Comparison of ENCODE assay signal across 8 mouse cellular contexts in the genomic region with DNA sequence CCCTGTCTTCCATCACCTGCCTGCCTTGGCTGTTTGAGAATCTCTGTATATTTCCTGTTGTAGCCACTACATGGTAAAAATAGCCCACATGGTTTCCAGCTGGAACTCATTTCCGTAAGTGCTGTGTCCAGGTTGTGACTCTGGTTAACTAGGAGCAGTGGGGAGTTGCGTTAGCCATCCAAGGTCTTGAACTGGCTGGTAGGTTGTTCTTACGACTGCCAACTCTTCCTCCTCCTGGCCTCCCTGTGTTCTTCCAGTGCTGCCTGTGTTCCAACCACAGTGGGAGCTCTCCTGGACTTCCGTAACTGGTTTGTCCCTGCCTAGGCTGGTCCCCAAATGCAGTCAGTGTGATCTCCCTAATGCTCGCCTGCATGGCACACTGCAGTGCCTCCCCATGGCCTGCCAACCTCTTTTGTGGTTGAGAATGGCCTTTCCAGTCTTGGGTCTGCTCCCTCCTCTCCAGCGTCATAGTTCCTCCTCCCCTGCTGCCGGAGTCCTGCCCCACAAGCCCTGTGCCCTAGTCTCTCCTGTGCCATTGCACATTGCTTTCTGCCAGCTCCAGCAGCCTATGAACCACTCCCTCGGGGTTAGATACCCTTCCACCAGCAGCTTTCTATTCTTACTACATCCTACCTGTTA.
A peak's percentile ranks its signal among the peaks of the same experiment; 100 is the strongest.
DNase-seq lines count a peak whose midpoint lies in the region; ATAC-seq and TF ChIP-seq lines count a peak whose summit lies in the region.
"Had no signal": no experiment of that assay in that cellular context is flagged by ENCODE, and none has a peak within 500 bp of the region (broad histone marks: within the 10 kb centered on the region; RNA-seq: fewer than 3 reads in every experiment).

No protein-coding gene starts in this region.

- ATAC-seq in embryonic facial prominence, embryonic 15.5 days (ENCODE audit: insufficient number of reproducible peaks, low FRiP score, low TSS enrichment, low read depth) = peak; percentile 39; the same call in 1 of the 2 replicates
- ATAC-seq in limb, embryonic 11.5 days (ENCODE audit: insufficient number of reproducible peaks, low FRiP score, low TSS enrichment, low read depth) = peak; percentile 54

- no peaks in the 10 kb centered on the region for H3K9me3 ChIP-seq in embryonic facial prominence, embryonic 15.5 days (replicated peaks)
- no peaks in the 10 kb centered on the region for H3K9me3 ChIP-seq in limb, embryonic 11.5 days (ENCODE audit: control insufficient read depth, low read length)
- H3K9me3 ChIP-seq: liver, embryonic 15.5 days had no signal

- intact Hi-C loops in left cerebral cortex, postnatal 10 days (cut with DNase I) = loop anchor here (5.0 to 10.0 kb wide), 2 partner anchors 295 to 382 kb away; no protein-coding TSS in a partner anchor

- no peaks in the 10 kb centered on the region for H3K27me3 ChIP-seq in embryonic facial prominence, embryonic 15.5 days
- H3K27me3 ChIP-seq in limb, embryonic 11.5 days (ENCODE audit: control insufficient read depth, insufficient read depth, low read length) = no peaks in the 10 kb centered on the region
- H3K27me3 ChIP-seq: liver, embryonic 15.5 days had no signal

- DNase-seq in layer of hippocampus, adult 2 months (ENCODE audit: low spot score in 2 of 2) = no peak
- DNase-seq in layer of hippocampus, postnatal 10 days (ENCODE audit: low spot score in 2 of 2) = no peak
- DNase-seq in cerebellum, adult 18-20 months = peak; percentile 64
- peak; percentile 64 for DNase-seq in limb, embryonic 11.5 days (ENCODE audit: low spot score)
- DNase-seq in right cerebral cortex, postnatal 14 days = no peak
- no peak for DNase-seq in left cerebral cortex, postnatal 10 days (ENCODE audit: extremely low spot score in 1 of 2, low spot score in 2 of 2)

- H3K36me3 ChIP-seq in embryonic facial prominence, embryonic 15.5 days = no peaks in the 10 kb centered on the region
- H3K36me3 ChIP-seq in limb, embryonic 11.5 days (ENCODE audit: control insufficient read depth, insufficient read depth, low read length) = no peaks in the 10 kb centered on the region
- H3K36me3 ChIP-seq: liver, embryonic 15.5 days had no signal

- H3K4me1 ChIP-seq in embryonic facial prominence, embryonic 15.5 days = peaks cover 30% of the 10 kb centered on the region
- H3K4me1 ChIP-seq in limb, embryonic 11.5 days (ENCODE audit: control insufficient read depth, insufficient read depth, low read length) = peaks cover 34% of the 10 kb centered on the region

- H3K27ac ChIP-seq in layer of hippocampus, adult 2 months = 0 out of 2 replicates have a peak overlapping the region, but pooled peaks have one; percentile 0
- 0 out of 2 replicates have a peak overlapping the region, but pooled peaks have one; percentile 55 for H3K27ac ChIP-seq in embryonic facial prominence, embryonic 15.5 days (replicated peaks)
- peak overlapping the region; percentile 77 for H3K27ac ChIP-seq in limb, embryonic 11.5 days (replicated peaks; ENCODE audit: low read depth, low read length)

- WGBS in embryonic facial prominence, embryonic 15.5 days = 54% methylated on average over 8 of the region's 8 CpGs
- WGBS in limb, embryonic 11.5 days = 26% methylated on average over 8 of the region's 8 CpGs

- H3K4me3 ChIP-seq in layer of hippocampus, adult 2 months = no peak overlapping the region
- no peak overlapping the region for H3K4me3 ChIP-seq in embryonic facial prominence, embryonic 15.5 days (replicated peaks)
- H3K4me3 ChIP-seq in limb, embryonic 11.5 days (ENCODE audit: low read depth, low read length) = no peak overlapping the region
- H3K4me3 ChIP-seq: liver, embryonic 15.5 days had no signal

- H3K9ac ChIP-seq in embryonic facial prominence, embryonic 15.5 days = no peak overlapping the region
- H3K9ac ChIP-seq in limb, embryonic 11.5 days (ENCODE audit: low read length) = no peak overlapping the region
- H3K9ac ChIP-seq: liver, embryonic 15.5 days had no signal

- H3K4me2 ChIP-seq in embryonic facial prominence, embryonic 15.5 days (replicated peaks) = no peak overlapping the region
- H3K4me2 ChIP-seq in limb, embryonic 11.5 days (ENCODE audit: low read depth, severe bottlenecking) = peak overlapping the region; percentile 1; the same call in 1 of the 2 replicates
- H3K4me2 ChIP-seq: liver, embryonic 15.5 days had no signal

- 0 out of 2 replicates have a peak, but pooled peaks have one; percentile 12 for TF ChIP-seq CTCF in layer of hippocampus, adult 2 months (conservative IDR thresholded peaks at IDR 0.05)

Comparison
In these comparisons a context has a peak if more than half of its experiments do, and no peak if none do; other contexts are left out.
1. DNase-seq: peak in cerebellum, adult 18-20 months (2 of 2) and limb, embryonic 11.5 days (single experiment); none in layer of hippocampus, adult 2 months (0 of 2), layer of hippocampus, postnatal 10 days (0 of 2), right cerebral cortex, postnatal 14 days (single experiment) and left cerebral cortex, postnatal 10 days (0 of 2).
2. H3K27ac ChIP-seq: peak in every context shown above with its lines; median percentile 77 in limb, embryonic 11.5 days; 55 in embryonic facial prominence, embryonic 15.5 days; 0 in layer of hippocampus, adult 2 months.